Mouse (Mus musculus) myocyte (in vitro differentiated cells): ENCODE data around the gene Twf1. TPM values are rescaled to one million over a fixed set of nuclear protein-coding genes. Genes with fewer than 3 reads are reported as not detected.

Experiments
- H3K27me3 ChIP-seq: one replicate; pipeline ENCODE4 v1.6.1; 2011; ENCODE audit not compliant: control insufficient read depth, insufficient read depth, insufficient read length
- H3K36me3 ChIP-seq: one replicate; pipeline ENCODE4 v1.6.1; 2011; ENCODE audit not compliant: control insufficient read depth, insufficient read depth
- H3K4me2 ChIP-seq: one replicate; pipeline ENCODE4 v1.6.1; 2011; ENCODE audit warnings: low read depth, control low read depth
- H3K4me3 ChIP-seq: one replicate; pipeline ENCODE4 v1.5.1; 2011; ENCODE audit warnings: mild to moderate bottlenecking, control low read depth, moderate library complexity
- H3K79me2 ChIP-seq: one replicate; pipeline ENCODE4 v1.6.1; 2011; ENCODE audit not compliant: control insufficient read depth, insufficient read depth
- H3ac ChIP-seq: one replicate; pipeline ENCODE4 v1.6.1; 2011; ENCODE audit not compliant: control insufficient read depth, insufficient read length
- CEBPB ChIP-seq: IDR thresholded peaks from 2 replicates; pipeline ENCODE4 v1.6.1; 2011; ENCODE audit warnings: mild to moderate bottlenecking, moderate library complexity; ENCODE audit not compliant: poor library complexity, insufficient read depth, severe bottlenecking
- E2F4 ChIP-seq: IDR thresholded peaks from one replicate; pipeline ENCODE4 v1.6.1; 2011; ENCODE audit warnings: mild to moderate bottlenecking, control low read depth, moderate library complexity; ENCODE audit not compliant: insufficient read depth
- MAX ChIP-seq: IDR thresholded peaks from one replicate; pipeline ENCODE4 v1.6.1; 2011; ENCODE audit warnings: low read depth, mild to moderate bottlenecking, control low read depth
- MYOD1 ChIP-seq, 3 experiments: IDR thresholded peaks; one replicate each; pipeline ENCODE4 v1.6.1; 2011; ENCODE audit warnings: control low read depth in 2 of 3, low read depth in 2 of 3, mild to moderate bottlenecking in 2 of 3, moderate library complexity in 1 of 3; ENCODE audit not compliant: insufficient read length in 2 of 3, control insufficient read depth in 1 of 3
- MYOG ChIP-seq, 3 experiments: IDR thresholded peaks; one replicate each; pipeline ENCODE4 v1.6.1; 2011; ENCODE audit warnings: control low read depth in 2 of 3, low read depth in 2 of 3, mild to moderate bottlenecking in 2 of 3; ENCODE audit not compliant: insufficient read length in 2 of 3, control insufficient read depth in 1 of 3, insufficient read depth in 1 of 3
- POLR2A ChIP-seq: IDR thresholded peaks from one replicate; pipeline ENCODE4 v1.6.1; 2011; ENCODE audit warnings: low read depth, mild to moderate bottlenecking, control low read depth, moderate library complexity; ENCODE audit not compliant: insufficient read length
- POLR2AphosphoS2 ChIP-seq: IDR thresholded peaks from one replicate; pipeline ENCODE4 v1.6.1; 2011; ENCODE audit warnings: low read depth, control low read depth; ENCODE audit not compliant: insufficient read length
- REST ChIP-seq: IDR thresholded peaks from one replicate; pipeline ENCODE4 v1.6.1; 2011; ENCODE audit warnings: mild to moderate bottlenecking, control low read depth, moderate library complexity; ENCODE audit not compliant: insufficient read depth, insufficient read length
- SRF ChIP-seq: IDR thresholded peaks from one replicate; pipeline ENCODE4 v1.6.1; 2011; ENCODE audit warnings: low read depth; ENCODE audit not compliant: control insufficient read depth, insufficient read length
- TCF12 ChIP-seq: IDR thresholded peaks from one replicate; pipeline ENCODE4 v1.6.1; 2011; ENCODE audit warnings: mild to moderate bottlenecking, control low read depth; ENCODE audit not compliant: poor library complexity, insufficient read depth, severe bottlenecking
- TCF3 ChIP-seq: IDR thresholded peaks from one replicate; pipeline ENCODE4 v1.6.1; 2011; ENCODE audit warnings: low read depth, control low read depth; ENCODE audit not compliant: insufficient read length
- USF1 ChIP-seq: IDR thresholded peaks from one replicate; pipeline ENCODE4 v1.6.1; 2011; ENCODE audit warnings: low read depth, mild to moderate bottlenecking, control low read depth, moderate library complexity
- polyA plus RNA-seq: library from polyadenylated mRNA; unstranded; fragments of >200 nt; fragmentation: generic; extraction: Trizol; gene quantifications from one replicate; pipeline ENCODE4 v1.2.1, GENCODE M21; 2012; ENCODE audit warnings: missing spikeins

Gene Twf1
- polyA plus RNA-seq, 1 experiment, result 28.6 TPM

DNA sequence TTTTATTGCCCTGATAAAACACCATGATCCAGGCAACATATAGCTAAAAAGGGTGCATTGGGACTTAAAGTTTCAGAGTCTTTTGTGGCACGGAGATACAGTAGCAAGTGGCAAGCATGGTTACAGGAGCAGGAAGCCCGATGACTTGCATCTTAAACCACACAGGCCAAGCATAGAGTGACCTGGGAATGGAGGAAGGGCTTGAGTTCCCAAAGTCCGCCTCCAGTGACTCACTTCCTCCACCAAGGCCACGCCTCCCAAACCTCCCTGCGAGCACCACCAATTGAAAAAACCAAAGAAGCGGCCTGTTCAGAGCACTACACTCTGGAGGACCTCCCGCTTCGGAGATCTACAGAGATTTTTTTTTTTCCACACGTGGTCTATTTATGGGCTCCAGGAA lies 23.8 kb downstream of the Twf1 start:
- no peak overlapping the region for H3ac ChIP-seq
- TF ChIP-seq TCF3, result no peak
- TF ChIP-seq POLR2AphosphoS2, result no peak
- TF ChIP-seq POLR2A, result no peak
- no peak for TF ChIP-seq REST
- no peak for TF ChIP-seq MYOG (IDR thresholded peaks at IDR 0.05; ENCODE audit: control insufficient read depth in 1 of 3, insufficient read depth in 1 of 3, insufficient read length in 2 of 3, low read depth in 2 of 3)
- TF ChIP-seq MAX, result no peak
- no peak for TF ChIP-seq MYOD1 (IDR thresholded peaks at IDR 0.05; ENCODE audit: control insufficient read depth in 1 of 3, insufficient read length in 2 of 3, low read depth in 2 of 3)
- TF ChIP-seq CEBPB, result no peak
- H3K4me2 ChIP-seq, result no peak overlapping the region
- H3K4me3 ChIP-seq, result no peak overlapping the region
- no peaks in the 10 kb centered on the region for H3K27me3 ChIP-seq
- H3K79me2 ChIP-seq, result no peaks in the 10 kb centered on the region
- H3K36me3 ChIP-seq, result no peaks in the 10 kb centered on the region

DNA sequence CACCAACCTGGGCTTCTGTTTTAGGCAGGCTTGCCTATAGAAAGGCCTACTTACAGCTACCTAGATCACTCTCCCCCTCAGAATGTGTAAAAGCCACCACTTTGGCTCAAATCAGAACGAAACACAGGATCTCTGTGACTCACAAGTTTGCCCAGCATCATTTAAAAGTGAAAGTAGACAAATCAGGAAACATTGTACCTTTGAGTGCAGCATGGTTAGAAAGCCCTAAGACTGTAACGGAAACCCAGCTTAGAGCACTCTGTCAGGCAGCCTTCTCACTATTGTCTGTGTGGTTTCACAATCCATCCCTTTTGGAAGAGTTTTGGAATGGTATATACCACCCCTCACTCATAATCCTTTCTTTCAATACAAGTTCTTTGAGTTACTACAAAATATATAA lies 24.8 kb downstream of the Twf1 start:
- H3K79me2 ChIP-seq, result no peaks in the 10 kb centered on the region
- TF ChIP-seq POLR2A (no peak), E2F4 (no peak), CEBPB (no peak), SRF (no peak), TCF3 (no peak), MAX (no peak), USF1 (no peak), REST (no peak)
- no peaks in the 10 kb centered on the region for H3K36me3 ChIP-seq
- no peak overlapping the region for H3K4me2 ChIP-seq
- H3K27me3 ChIP-seq, result no peaks in the 10 kb centered on the region
- H3K4me3 ChIP-seq, result no peak overlapping the region
- H3ac ChIP-seq, result no peak overlapping the region

GRCm38 (mm10) chr15:94558895-94559656 lies 30.6 kb downstream of the Twf1 start:
- Histone ChIP-seq H3ac (no peak overlapping the region), H3K4me2 (no peak overlapping the region), H3K27me3 (no peaks in the 10 kb centered on the region), H3K79me2 (no peaks in the 10 kb centered on the region), H3K36me3 (no peaks in the 10 kb centered on the region), H3K4me3 (no peak overlapping the region)
- TF ChIP-seq MYOG (IDR thresholded peaks at IDR 0.05; ENCODE audit: control insufficient read depth in 1 of 3, insufficient read depth in 1 of 3, insufficient read length in 2 of 3, low read depth in 2 of 3) (no peak), TCF3 (no peak), TCF12 (no peak), MAX (no peak), POLR2A (no peak), MYOD1 (IDR thresholded peaks at IDR 0.05; ENCODE audit: control insufficient read depth in 1 of 3, insufficient read length in 2 of 3, low read depth in 2 of 3) (no peak), REST (no peak), USF1 (no peak), POLR2AphosphoS2 (no peak), E2F4 (no peak), SRF (no peak), CEBPB (no peak)

GRCm38 (mm10) chr15:94557442-94557841 lies 32.2 kb downstream of the Twf1 start:
- TF ChIP-seq USF1, result no peak
- no peak for TF ChIP-seq POLR2AphosphoS2
- no peak for TF ChIP-seq E2F4
- no peak for TF ChIP-seq TCF12
- TF ChIP-seq CEBPB, result no peak
- no peak for TF ChIP-seq MAX
- TF ChIP-seq POLR2A, result no peak
- no peak for TF ChIP-seq MYOG (IDR thresholded peaks at IDR 0.05; ENCODE audit: control insufficient read depth in 1 of 3, insufficient read depth in 1 of 3, insufficient read length in 2 of 3, low read depth in 2 of 3)
- no peak for TF ChIP-seq TCF3
- TF ChIP-seq REST, result no peak
- TF ChIP-seq SRF, result no peak
- no peak for TF ChIP-seq MYOD1 (IDR thresholded peaks at IDR 0.05; ENCODE audit: control insufficient read depth in 1 of 3, insufficient read length in 2 of 3, low read depth in 2 of 3)
- Histone ChIP-seq H3K27me3 (no peaks in the 10 kb centered on the region), H3K79me2 (no peaks in the 10 kb centered on the region), H3K36me3 (no peaks in the 10 kb centered on the region), H3K4me3 (no peak overlapping the region), H3ac (no peak overlapping the region), H3K4me2 (no peak overlapping the region)

- Histone ChIP-seq H3K36me3 (no peaks in the 10 kb centered on the region), H3K4me3 (no peak overlapping the region), H3ac (no peak overlapping the region), H3K4me2 (no peak overlapping the region), H3K79me2 (no peaks in the 10 kb centered on the region), H3K27me3 (no peaks in the 10 kb centered on the region)
- TF ChIP-seq TCF3, result no peak
- TF ChIP-seq MYOG (IDR thresholded peaks at IDR 0.05; ENCODE audit: control insufficient read depth in 1 of 3, insufficient read depth in 1 of 3, insufficient read length in 2 of 3, low read depth in 2 of 3), result no peak
- TF ChIP-seq REST, result no peak
- no peak for TF ChIP-seq CEBPB
- no peak for TF ChIP-seq USF1
- no peak for TF ChIP-seq POLR2A
- no peak for TF ChIP-seq TCF12
- no peak for TF ChIP-seq MAX
- no peak for TF ChIP-seq E2F4
- TF ChIP-seq SRF, result no peak
- TF ChIP-seq MYOD1 (IDR thresholded peaks at IDR 0.05; ENCODE audit: control insufficient read depth in 1 of 3, insufficient read length in 2 of 3, low read depth in 2 of 3), result no peak
- TF ChIP-seq POLR2AphosphoS2, result no peak
Observed at GRCm38 (mm10) chr15:94553536-94553935, 36.2 kb downstream of the Twf1 start.
